Mouse (Mus musculus) lung, embryonic 16.5 days (tissue): ENCODE measurements around the gene Retreg1. TPM values are rescaled to one million over a fixed set of nuclear protein-coding genes. Genes with fewer than 3 reads are reported as not detected.

Experiments
- ATAC-seq: fragments of 200-750 bp; cut with Nextera tagmentation; 2 replicates; pipeline ENCODE4 v1.8.0; 2017; ENCODE audit warnings: low read depth, mild to moderate bottlenecking, moderate library complexity
- H3K27ac ChIP-seq: fragments of 300-500 bp; sonication (generic); 2 replicates; pipeline ENCODE4 v1.5.1; 2014; ENCODE audit warnings: mild to moderate bottlenecking, control low read depth, low read length
- H3K27me3 ChIP-seq: fragments of 300-500 bp; sonication (generic); 2 replicates; pipeline ENCODE4 v1.6.1; 2014; ENCODE audit warnings: low read depth, low read length, mixed read lengths; ENCODE audit not compliant: control insufficient read depth, insufficient read depth
- H3K36me3 ChIP-seq: fragments of 300-500 bp; sonication (generic); 2 replicates; pipeline ENCODE4 v1.6.1; 2014; ENCODE audit warnings: low read length; ENCODE audit not compliant: control insufficient read depth, insufficient read depth
- H3K4me1 ChIP-seq: fragments of 300-500 bp; sonication (generic); replicated peaks from 2 replicates; pipeline ENCODE4 v1.6.1; 2014; ENCODE audit warnings: low read length, mixed read lengths; ENCODE audit not compliant: control insufficient read depth, insufficient read depth
- H3K4me2 ChIP-seq: fragments of 300-500 bp; sonication (generic); 2 replicates; pipeline ENCODE4 v1.6.1; 2014; ENCODE audit warnings: low read depth, low read length, control low read depth
- H3K4me3 ChIP-seq: fragments of 300-500 bp; sonication (generic); 2 replicates; pipeline ENCODE4 v1.5.1; 2014; ENCODE audit warnings: mild to moderate bottlenecking, low read length, control low read depth
- H3K9ac ChIP-seq: fragments of 300-500 bp; sonication (generic); 2 replicates; pipeline ENCODE4 v1.6.1; 2014; ENCODE audit warnings: low read length, control low read depth
- H3K9me3 ChIP-seq: fragments of 300-500 bp; sonication (generic); 2 replicates; pipeline ENCODE4 v1.6.1; 2016; ENCODE audit warnings: low read length; ENCODE audit not compliant: control insufficient read depth
- WGBS: fragments of 180-500 bp; shearing (Covaris S2); extraction: QIAGEN DNeasy Blood & Tissue Kit; methylation state at CpG from one replicate; pipeline ENCODE4 v1.1.7; 2014; 5-methylcytosine and 5-hydroxymethylcytosine counted together
- polyA plus RNA-seq: library from polyadenylated mRNA; unstranded; fragments of >200 nt; fragmentation: Nextera tagmentation; extraction: Ambion mirVana; gene quantifications from 2 replicates; pipeline ENCODE4 v1.2.1, GENCODE M21; 2015

Retreg1 gene
- polyA plus RNA-seq, 1 experiment from 2014 or later = 13.6 TPM

DNA sequence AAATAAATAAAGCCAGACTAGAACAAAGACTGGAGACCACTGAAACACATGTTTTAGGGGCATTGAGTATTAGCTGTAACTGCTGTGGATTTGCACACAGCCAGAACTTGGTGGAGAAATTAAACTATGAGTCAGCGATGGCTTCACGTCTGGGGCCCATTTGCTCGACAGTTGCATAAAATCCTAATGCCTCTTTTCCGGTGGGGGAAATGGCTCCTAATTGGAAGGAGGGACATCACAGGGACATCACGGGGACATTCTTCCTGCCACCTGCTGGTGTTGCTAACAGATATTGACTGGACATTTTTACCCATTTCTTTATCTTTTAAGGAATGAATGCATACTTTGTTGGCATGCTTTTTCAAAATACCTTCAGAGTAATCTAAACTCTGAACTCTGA lies 26.1 kb downstream of the Retreg1 start:
- no peaks in the 10 kb centered on the region for H3K27me3 ChIP-seq
- H3K9ac ChIP-seq = no peak overlapping the region
- H3K4me2 ChIP-seq = no peak overlapping the region
- H3K9me3 ChIP-seq = no peaks in the 10 kb centered on the region
- no peak overlapping the region for H3K4me3 ChIP-seq
- no peak for ATAC-seq
- peaks cover 7% of the 10 kb centered on the region for H3K4me1 ChIP-seq
- WGBS = 61% methylated on average over 5 of the region's 5 CpGs
- H3K27ac ChIP-seq = no peak overlapping the region
- no peaks in the 10 kb centered on the region for H3K36me3 ChIP-seq

DNA sequence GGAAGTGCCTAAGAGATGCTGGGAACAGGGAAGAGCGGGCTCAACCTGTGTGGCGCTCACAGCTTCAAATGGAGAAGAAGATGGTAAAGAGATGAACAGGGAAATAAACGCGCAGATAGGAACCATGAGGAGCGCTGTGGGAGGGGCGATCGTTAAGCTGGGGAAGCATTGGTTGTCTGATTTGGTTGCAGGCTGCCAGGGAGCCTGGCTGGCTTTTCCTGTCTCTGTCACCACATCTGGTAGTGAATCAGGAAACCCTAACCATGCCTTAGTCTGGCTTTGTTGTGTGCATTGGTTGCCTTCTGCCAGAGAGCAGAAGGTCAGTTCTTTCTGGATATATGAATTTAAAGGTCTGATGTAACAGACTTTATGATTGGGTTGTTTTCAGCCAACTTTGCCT lies 28.5 kb downstream of the Retreg1 start:
- ATAC-seq = no peak
- WGBS = 86% methylated on average over 7 of the region's 7 CpGs

DNA sequence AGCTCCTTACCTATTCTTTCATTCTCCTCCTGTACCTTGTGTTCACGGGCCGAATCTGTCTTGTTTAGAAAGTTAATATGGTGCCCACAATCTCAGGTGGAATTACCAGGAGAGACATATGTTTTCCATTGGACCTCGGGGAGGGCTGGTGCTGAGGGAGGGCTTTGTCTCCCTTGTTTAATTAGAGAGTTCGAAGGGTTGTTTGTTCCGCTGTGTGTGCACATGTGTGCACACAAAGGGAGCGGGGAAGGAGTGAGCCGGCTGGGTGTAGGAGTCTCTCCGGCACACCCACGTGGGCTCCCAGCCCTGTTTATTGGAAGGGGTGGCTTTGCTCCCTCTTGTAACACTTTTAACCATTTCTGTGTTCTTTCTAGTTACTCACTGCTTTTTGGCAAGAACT lies 29.1 kb downstream of the Retreg1 start:
- H3K36me3 ChIP-seq = no peaks in the 10 kb centered on the region
- ATAC-seq = no peak
- no peak overlapping the region for H3K4me3 ChIP-seq
- no peak overlapping the region for H3K4me2 ChIP-seq
- no peaks in the 10 kb centered on the region for H3K27me3 ChIP-seq
- WGBS = 56% methylated on average over 9 of the region's 9 CpGs
- H3K9ac ChIP-seq = no peak overlapping the region
- H3K27ac ChIP-seq = no peak overlapping the region
- H3K4me1 ChIP-seq = peaks cover 18% of the 10 kb centered on the region
- H3K9me3 ChIP-seq = no peaks in the 10 kb centered on the region

More for the DNA sequence above, 28.5 kb downstream of the Retreg1 start:
- Histone ChIP-seq H3K27ac (no peak overlapping the region), H3K27me3 (no peaks in the 10 kb centered on the region), H3K36me3 (no peaks in the 10 kb centered on the region), H3K9ac (no peak overlapping the region), H3K4me2 (no peak overlapping the region), H3K9me3 (no peaks in the 10 kb centered on the region), H3K4me3 (no peak overlapping the region), H3K4me1 (peaks cover 12% of the 10 kb centered on the region)

DNA sequence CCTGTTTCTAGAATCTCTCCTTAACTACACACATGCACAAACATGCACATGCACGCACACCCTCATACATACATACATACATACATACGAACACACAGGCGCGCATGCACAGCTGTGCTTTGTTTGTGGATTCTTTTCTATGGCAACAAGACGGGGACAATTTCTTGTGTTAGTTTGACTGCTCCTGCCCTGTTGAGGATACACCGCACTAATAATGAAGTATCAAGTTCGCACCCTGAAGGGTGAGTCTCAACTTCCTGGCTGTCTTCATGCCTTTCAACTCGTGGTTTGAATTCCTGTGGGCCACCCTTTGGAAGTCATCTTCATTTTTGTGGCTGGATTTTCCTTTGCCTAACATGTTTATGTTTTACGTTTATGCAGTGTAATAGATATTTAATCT lies 29.7 kb downstream of the Retreg1 start:
- H3K27ac ChIP-seq = no peak overlapping the region
- no peak for ATAC-seq
- WGBS = 73% methylated on average over 9 of the region's 9 CpGs

DNA sequence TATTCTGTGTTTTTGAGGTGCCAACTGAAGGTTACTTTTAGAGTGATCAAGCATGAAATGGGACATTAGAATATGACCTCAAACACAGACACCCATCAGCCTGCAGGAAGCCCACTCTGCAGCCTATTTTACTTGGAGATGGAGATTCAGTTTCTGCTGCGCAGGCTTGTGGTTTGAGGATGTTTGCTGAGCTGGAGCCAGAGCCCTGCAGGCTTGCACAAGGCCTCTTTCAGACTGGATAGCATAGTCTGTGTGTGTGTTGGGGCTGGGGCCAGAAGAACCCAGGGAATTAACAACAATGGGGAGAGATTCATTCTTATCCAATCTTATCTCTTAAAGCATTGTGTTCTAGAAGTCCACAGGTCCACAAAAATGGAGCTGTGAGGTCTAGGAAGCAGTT lies 30.6 kb downstream of the Retreg1 start:
- no peak overlapping the region for H3K27ac ChIP-seq
- WGBS = 64% methylated on average over 1 of the region's 1 CpGs
- no peak overlapping the region for H3K4me2 ChIP-seq
- H3K27me3 ChIP-seq = no peaks in the 10 kb centered on the region
- no peaks in the 10 kb centered on the region for H3K36me3 ChIP-seq
- no peak overlapping the region for H3K4me3 ChIP-seq
- H3K4me1 ChIP-seq = peaks cover 26% of the 10 kb centered on the region
- no peak overlapping the region for H3K9ac ChIP-seq
- no peaks in the 10 kb centered on the region for H3K9me3 ChIP-seq
- peak; percentile 47; the same call in 1 of the 2 replicates for ATAC-seq

More for the DNA sequence above, 29.7 kb downstream of the Retreg1 start:
- no peaks in the 10 kb centered on the region for H3K36me3 ChIP-seq
- H3K4me3 ChIP-seq = no peak overlapping the region
- no peaks in the 10 kb centered on the region for H3K27me3 ChIP-seq
- H3K9ac ChIP-seq = no peak overlapping the region
- no peak overlapping the region for H3K4me2 ChIP-seq
- H3K9me3 ChIP-seq = no peaks in the 10 kb centered on the region
- peaks cover 23% of the 10 kb centered on the region for H3K4me1 ChIP-seq

DNA sequence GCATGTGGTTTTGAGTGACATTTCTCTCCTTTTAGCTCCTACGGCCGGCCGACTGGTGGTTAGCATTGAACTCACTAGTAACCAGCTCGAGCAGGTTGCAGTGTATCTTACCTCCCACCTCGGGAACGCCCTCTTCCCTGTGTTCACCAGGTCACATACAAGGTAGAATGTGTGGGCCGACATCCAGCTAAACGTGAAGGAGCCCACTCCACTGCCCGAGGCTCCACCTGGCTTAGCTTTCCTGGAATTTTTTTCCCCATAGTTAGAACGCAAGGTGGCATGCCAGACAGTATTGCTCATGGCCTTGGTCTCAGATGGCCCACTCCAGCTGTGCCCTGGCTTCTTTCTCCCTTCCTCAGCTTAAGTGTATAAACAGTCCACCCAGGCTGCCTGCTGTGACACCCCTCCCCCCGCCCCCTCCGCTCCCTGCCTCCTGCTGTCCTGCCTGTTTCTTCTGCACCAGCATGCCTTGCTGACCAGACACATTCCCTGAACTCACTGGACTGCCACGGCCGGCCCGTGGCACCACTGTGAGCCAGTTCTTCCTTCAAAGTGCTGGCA lies 33.7 kb downstream of the Retreg1 start:
- no peak overlapping the region for H3K9ac ChIP-seq
- no peaks in the 10 kb centered on the region for H3K36me3 ChIP-seq
- H3K4me1 ChIP-seq = peaks cover 26% of the 10 kb centered on the region
- no peaks in the 10 kb centered on the region for H3K27me3 ChIP-seq
- peak overlapping the region; percentile 41; the same call in 1 of the 2 replicates for H3K27ac ChIP-seq
- 35% methylated on average over 15 of the region's 15 CpGs for WGBS
- peak; percentile 76 for ATAC-seq
- no peak overlapping the region for H3K4me3 ChIP-seq
- H3K9me3 ChIP-seq = no peaks in the 10 kb centered on the region
- H3K4me2 ChIP-seq = no peak overlapping the region

DNA sequence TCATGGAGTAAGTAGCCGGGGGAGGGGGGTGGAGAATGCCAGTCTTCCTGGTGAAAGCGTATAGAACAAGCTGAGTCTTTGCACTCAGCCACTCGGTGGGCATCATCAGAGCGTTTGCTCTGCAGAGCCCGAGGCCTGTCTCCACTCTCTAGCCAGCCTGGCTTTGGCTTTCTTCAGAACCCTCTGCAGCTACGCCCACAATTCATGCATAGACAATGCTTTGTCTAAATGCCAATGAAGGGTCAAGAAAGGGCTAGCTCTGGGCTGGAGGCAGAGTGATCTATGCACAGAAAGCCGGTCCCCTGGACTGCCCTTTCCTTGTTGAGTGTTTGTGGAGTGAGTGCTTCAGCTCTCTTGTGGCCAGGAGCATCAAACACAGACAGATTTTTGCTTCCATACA lies 34.8 kb downstream of the Retreg1 start:
- H3K4me3 ChIP-seq = no peak overlapping the region
- 58% methylated on average over 7 of the region's 7 CpGs for WGBS
- H3K27ac ChIP-seq = no peak overlapping the region
- ATAC-seq = no peak
- H3K9me3 ChIP-seq = no peaks in the 10 kb centered on the region
- peaks cover 21% of the 10 kb centered on the region for H3K4me1 ChIP-seq
- H3K9ac ChIP-seq = no peak overlapping the region
- no peaks in the 10 kb centered on the region for H3K36me3 ChIP-seq
- no peaks in the 10 kb centered on the region for H3K27me3 ChIP-seq
- H3K4me2 ChIP-seq = no peak overlapping the region

DNA sequence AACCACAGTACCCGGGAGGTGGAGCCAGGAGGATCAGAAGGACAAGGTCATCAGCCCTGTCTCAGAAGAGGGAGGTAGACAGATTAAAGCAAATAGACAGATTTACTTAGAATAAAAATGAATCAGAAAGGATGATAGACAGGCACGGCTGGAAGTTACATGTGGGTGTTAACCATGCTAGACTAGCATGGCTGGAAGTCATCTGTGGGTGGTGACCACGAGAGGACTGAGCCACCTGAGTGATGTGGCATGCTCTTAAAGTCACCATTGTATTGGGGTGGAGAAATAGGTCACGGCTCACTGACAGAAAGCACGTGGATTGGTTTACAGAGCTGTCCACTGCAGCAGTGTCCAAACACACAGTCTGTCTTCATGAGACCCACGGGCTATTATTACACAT lies 36.2 kb downstream of the Retreg1 start:
- Histone ChIP-seq H3K4me1 (peaks cover 22% of the 10 kb centered on the region), H3K27me3 (no peaks in the 10 kb centered on the region), H3K27ac (no peak overlapping the region), H3K4me2 (no peak overlapping the region), H3K36me3 (no peaks in the 10 kb centered on the region), H3K4me3 (no peak overlapping the region), H3K9ac (no peak overlapping the region), H3K9me3 (no peaks in the 10 kb centered on the region)
- no peak for ATAC-seq
- WGBS = 65% methylated on average over 6 of the region's 6 CpGs

DNA sequence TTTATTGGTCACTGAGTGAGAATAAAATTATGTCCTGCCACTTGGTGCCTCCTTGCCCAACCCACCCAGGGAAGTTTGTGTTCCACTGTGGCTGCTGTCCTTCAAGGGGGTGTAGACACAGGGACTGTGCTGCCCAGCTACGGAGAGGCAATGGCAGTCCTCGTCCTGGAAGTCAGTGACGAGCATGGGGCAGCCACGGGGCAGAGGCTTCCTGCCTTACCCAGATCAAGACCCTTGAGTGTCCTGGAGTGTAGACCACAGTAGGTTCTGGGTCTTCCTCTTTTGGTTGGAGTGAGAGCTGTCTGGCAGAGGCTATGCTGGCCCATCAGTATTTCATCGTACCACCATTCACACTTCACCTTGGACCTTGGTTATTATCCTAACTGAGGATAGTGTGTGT lies 37.2 kb downstream of the Retreg1 start:
- H3K27ac ChIP-seq = no peak overlapping the region
- H3K4me2 ChIP-seq = no peak overlapping the region
- no peaks in the 10 kb centered on the region for H3K9me3 ChIP-seq
- H3K4me1 ChIP-seq = peaks cover 29% of the 10 kb centered on the region
- H3K36me3 ChIP-seq = no peaks in the 10 kb centered on the region
- H3K27me3 ChIP-seq = no peaks in the 10 kb centered on the region
- WGBS = 75% methylated on average over 5 of the region's 5 CpGs
- no peak overlapping the region for H3K4me3 ChIP-seq
- no peak overlapping the region for H3K9ac ChIP-seq
- ATAC-seq = no peak

DNA sequence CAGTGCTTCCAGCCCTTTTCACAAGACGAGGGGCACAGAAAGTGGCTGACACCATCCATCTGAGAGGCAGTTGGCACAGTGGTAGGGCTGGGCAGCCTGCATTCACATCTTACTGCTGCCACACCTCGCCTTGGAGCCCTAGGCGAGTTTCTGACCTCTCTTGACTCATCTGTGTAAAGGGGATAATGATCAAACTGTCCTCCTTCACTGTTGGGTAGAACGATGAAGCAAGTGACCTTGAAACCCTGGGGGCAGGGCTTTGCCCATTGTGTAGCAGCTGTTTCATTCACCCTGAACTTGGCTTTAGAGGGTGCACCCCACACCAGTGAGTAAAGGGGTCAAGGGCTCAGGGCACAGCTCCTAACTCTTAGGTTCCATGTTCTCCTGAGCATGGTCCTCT lies 39.0 kb downstream of the Retreg1 start:
- 76% methylated on average over 4 of the region's 4 CpGs for WGBS

More for the DNA sequence above, 39.0 kb downstream of the Retreg1 start:
- H3K4me2 ChIP-seq = no peak overlapping the region
- no peaks in the 10 kb centered on the region for H3K9me3 ChIP-seq
- H3K27ac ChIP-seq = no peak overlapping the region
- no peaks in the 10 kb centered on the region for H3K36me3 ChIP-seq
- no peaks in the 10 kb centered on the region for H3K27me3 ChIP-seq
- H3K4me1 ChIP-seq = peaks cover 20% of the 10 kb centered on the region
- no peak overlapping the region for H3K9ac ChIP-seq
- ATAC-seq = no peak
- H3K4me3 ChIP-seq = no peak overlapping the region
